Mouse (Mus musculus): ENCODE data around the gene Atp6v1c2.

DNA sequence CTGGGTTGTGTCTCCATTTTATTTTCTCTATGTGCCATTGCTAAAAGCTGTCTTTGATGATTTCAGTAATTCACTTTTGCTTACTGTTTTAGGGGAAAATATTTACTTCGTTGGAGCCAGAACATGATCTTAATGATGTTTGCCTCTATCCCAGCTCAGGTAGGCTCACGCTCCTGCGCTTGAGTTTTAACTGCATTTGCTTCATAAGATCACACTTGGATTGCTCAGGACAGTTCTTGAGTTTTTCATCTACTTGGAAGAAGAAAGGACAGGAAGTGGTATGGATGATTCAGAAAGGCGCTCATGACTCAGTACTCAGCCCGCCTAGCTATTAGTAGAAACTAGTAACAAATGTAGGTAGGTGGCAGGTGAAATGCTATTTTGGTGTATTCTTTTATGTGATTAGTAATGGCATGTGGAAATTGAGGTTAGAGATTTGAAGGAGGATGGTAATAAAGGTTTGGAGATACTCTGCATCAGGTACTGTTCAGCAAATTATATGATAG lies 44.4 kb upstream of the Atp6v1c2 start:
- TF ChIP-seq CTCF (IDR thresholded peaks at IDR 0.05 in 2 of 3, conservative IDR thresholded peaks at IDR 0.05 in 1 of 3; ENCODE audit: control insufficient read depth in 1 of 3, insufficient read depth in 1 of 3, low read depth in 2 of 3, low read length in 3 of 3, poor library complexity in 1 of 3, severe bottlenecking in 1 of 3), result no peak
- TF ChIP-seq POLR2A (IDR thresholded peaks at IDR 0.05; ENCODE audit: control insufficient read depth in 1 of 2, insufficient read depth in 1 of 2, low read depth in 1 of 2, low read length in 2 of 2, poor library complexity in 1 of 2), result no peak
- TF ChIP-seq TAL1 (IDR thresholded peaks at IDR 0.05; ENCODE audit: low read length), result no peak
- no peak for TF ChIP-seq MAZ (IDR thresholded peaks at IDR 0.05; ENCODE audit: low read depth, low read length)
- no peak for TF ChIP-seq ZC3H11A (IDR thresholded peaks at IDR 0.05; ENCODE audit: low read depth, low read length)
- TF ChIP-seq GATA1 (IDR thresholded peaks at IDR 0.05; ENCODE audit: low read depth, low read length), result no peak
